Mouse (Mus musculus) bone marrow macrophage, adult 2 months (primary cell): ENCODE data around the gene Fbln2.

Experiments
- CTCF ChIP-seq: IDR thresholded peaks from 2 replicates; pipeline ENCODE4 v1.5.1; 2012; ENCODE audit warnings: low read depth, mild to moderate bottlenecking, low read length, moderate library complexity
- POLR2A ChIP-seq: IDR thresholded peaks from 2 replicates; pipeline ENCODE4 v1.6.1; 2012; ENCODE audit warnings: mild to moderate bottlenecking, low read depth, low read length, borderline replicate concordance

DNA sequence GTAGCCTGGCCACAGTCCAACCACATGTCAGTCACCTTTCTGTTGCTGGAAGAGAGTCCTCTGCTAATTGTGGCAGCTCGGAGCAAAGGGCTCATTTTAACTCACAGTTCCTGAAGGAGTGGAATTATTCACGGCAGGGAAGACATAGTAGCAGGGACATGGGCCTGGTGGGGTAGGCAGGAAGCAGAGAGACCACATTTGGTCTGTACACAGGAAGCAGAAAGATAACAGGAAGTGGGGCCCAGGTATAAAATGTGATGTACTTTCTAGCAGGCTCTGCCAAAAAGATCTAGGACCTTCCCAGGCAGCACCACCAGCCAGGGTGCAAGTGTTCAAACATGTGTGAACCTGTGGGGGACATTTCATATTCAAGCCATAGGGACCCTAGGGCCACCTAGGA is 39.9 kb upstream of the Fbln2 start:
- no peak for TF ChIP-seq POLR2A
- no peak for TF ChIP-seq CTCF
